Mouse (Mus musculus) liver, embryonic 12.5 days (tissue): ENCODE measurements around the gene Irf2bp1. TPM values are rescaled to one million over a fixed set of nuclear protein-coding genes. Genes with fewer than 3 reads are reported as not detected.
A peak's percentile ranks its signal among the peaks of the same experiment; 100 is the strongest.

Experiments used
- ATAC-seq: fragments of 200-750 bp; cut with Nextera tagmentation; 2 replicates; pipeline ENCODE4 v1.8.0; 2017; ENCODE audit warnings: moderate number of reproducible peaks, mild to moderate bottlenecking, moderate library complexity
- H3K27ac ChIP-seq: fragments of 300-500 bp; sonication (generic); 2 replicates; pipeline ENCODE4 v1.5.1; 2016; ENCODE audit warnings: mild to moderate bottlenecking
- H3K27me3 ChIP-seq: fragments of 300-500 bp; sonication (generic); replicated peaks from 2 replicates; pipeline ENCODE4 v1.6.1; 2016; ENCODE audit warnings: mild to moderate bottlenecking, moderate library complexity
- H3K36me3 ChIP-seq: fragments of 300-500 bp; sonication (generic); 2 replicates; pipeline ENCODE4 v1.6.1; 2016; ENCODE audit warnings: mild to moderate bottlenecking, moderate library complexity
- H3K4me1 ChIP-seq: fragments of 300-500 bp; sonication (generic); 2 replicates; pipeline ENCODE4 v1.6.1; 2016
- H3K4me2 ChIP-seq: fragments of 300-500 bp; sonication (generic); 2 replicates; pipeline ENCODE4 v1.6.1; 2016; ENCODE audit warnings: mild to moderate bottlenecking, moderate library complexity
- H3K4me3 ChIP-seq: fragments of 300-500 bp; sonication (generic); 2 replicates; pipeline ENCODE4 v1.5.1; 2016; ENCODE audit warnings: mild to moderate bottlenecking, moderate library complexity
- H3K9ac ChIP-seq: fragments of 300-500 bp; sonication (generic); 2 replicates; pipeline ENCODE4 v1.6.1; 2016; ENCODE audit warnings: mild to moderate bottlenecking, moderate library complexity
- H3K9me3 ChIP-seq: fragments of 300-500 bp; sonication (generic); replicated peaks from 2 replicates; pipeline ENCODE4 v1.6.1; 2016; ENCODE audit warnings: mild to moderate bottlenecking, moderate library complexity
- WGBS: fragments of 180-500 bp; shearing (Covaris S2); methylation state at CpG from one replicate; pipeline ENCODE4 v1.1.7; 2016; ENCODE audit not compliant: insufficient replicate concordance; 5-methylcytosine and 5-hydroxymethylcytosine counted together
- polyA plus RNA-seq: library from polyadenylated mRNA; unstranded; fragments of >200 nt; fragmentation: Nextera tagmentation; extraction: Ambion mirVana; gene quantifications from 2 replicates; pipeline ENCODE4 v1.2.1, GENCODE M21; 2016

Irf2bp1 gene
- polyA plus RNA-seq, 1 experiment from 2014 or later = 20.1 TPM

DNA sequence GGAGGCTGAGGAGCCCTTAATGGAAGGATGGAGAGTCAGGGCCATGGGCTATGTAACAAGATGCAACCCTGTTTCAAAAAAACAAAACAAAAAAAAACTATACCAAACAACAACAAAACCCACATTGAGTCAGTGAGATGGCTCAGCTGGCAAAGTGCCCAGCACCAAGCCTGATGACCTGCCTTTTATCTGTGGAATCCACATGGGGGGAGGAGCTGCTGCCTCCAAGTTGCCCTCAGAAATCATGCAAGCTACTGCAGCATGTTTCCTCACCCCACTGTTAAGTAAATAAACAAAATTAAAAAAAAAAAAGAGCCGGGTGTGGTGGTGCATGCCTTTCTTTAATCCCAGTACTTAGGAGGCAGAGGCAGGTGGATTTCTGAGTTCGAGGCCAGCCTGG is 17.3 kb upstream of the Irf2bp1 start:
- H3K4me1 ChIP-seq = peaks cover 13% of the 10 kb centered on the region
- no peaks in the 10 kb centered on the region for H3K36me3 ChIP-seq
- H3K27ac ChIP-seq = no peak overlapping the region
- no peak for ATAC-seq
- H3K9me3 ChIP-seq = no peaks in the 10 kb centered on the region
- H3K27me3 ChIP-seq = peaks cover 46% of the 10 kb centered on the region
- WGBS = 50% methylated on average over 2 of the region's 2 CpGs
- no peak overlapping the region for H3K9ac ChIP-seq
- no peak overlapping the region for H3K4me2 ChIP-seq
- no peak overlapping the region for H3K4me3 ChIP-seq

DNA sequence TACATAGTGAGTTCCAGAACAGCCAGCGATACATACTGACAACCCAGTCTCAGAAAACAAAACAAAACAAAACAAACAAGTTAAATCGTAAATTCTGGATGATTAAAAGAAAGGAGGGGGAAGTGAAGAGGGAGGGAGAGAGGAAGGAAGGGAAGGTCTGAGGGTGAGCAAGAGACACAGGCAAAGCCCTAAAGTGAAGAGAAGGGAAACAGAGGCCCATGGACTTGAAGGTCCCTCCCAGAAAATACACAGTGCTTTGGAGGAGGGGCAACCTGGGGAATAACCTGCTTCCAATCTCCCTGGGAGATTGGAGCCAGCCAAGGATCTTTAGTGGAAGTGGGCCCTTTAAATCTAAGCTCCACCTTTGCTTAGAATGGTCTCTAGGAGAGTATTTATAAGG is 16.7 kb upstream of the Irf2bp1 start, which contains the start of gene Nanos2:
Gene Nanos2 (plus strand): TSS at position 301 of the 400 bp plus-strand sequence.
- Histone ChIP-seq H3K4me2 (no peak within 1 kb of the TSS), H3K9ac (no peak within 1 kb of the TSS), H3K9me3 (no peaks in the 10 kb centered on the region), H3K4me1 (peaks cover 19% of the 10 kb centered on the region), H3K27ac (no peak within 1 kb of the TSS), H3K36me3 (no peaks in the 10 kb centered on the region), H3K4me3 (no peak within 1 kb of the TSS), H3K27me3 (peaks cover 52% of the 10 kb centered on the region)
- WGBS = 53% methylated on average over 2 of the region's 2 CpGs
- ATAC-seq = no peak

DNA sequence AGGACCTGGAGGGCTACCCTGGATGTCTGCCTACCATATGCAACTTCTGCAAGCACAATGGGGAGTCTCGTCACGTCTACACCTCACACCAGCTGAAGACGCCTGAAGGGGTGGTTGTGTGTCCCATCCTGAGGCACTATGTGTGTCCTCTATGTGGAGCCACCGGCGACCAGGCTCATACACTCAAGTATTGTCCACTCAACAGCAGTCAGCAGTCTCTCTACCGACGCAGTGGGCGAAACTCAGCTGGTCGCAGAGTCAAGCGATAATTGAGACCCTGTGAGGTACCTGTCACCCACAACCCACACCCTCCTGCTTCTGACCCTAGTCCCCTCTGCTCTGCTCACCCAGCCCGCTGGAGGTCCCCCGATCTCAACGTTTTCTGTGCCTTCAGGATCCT is 16.1 kb upstream of the Irf2bp1 start:
- Histone ChIP-seq H3K4me2 (no peak overlapping the region), H3K9me3 (no peaks in the 10 kb centered on the region), H3K4me1 (peaks cover 23% of the 10 kb centered on the region), H3K9ac (no peak overlapping the region), H3K36me3 (no peaks in the 10 kb centered on the region), H3K27ac (no peak overlapping the region), H3K4me3 (no peak overlapping the region), H3K27me3 (peaks cover 58% of the 10 kb centered on the region)
- WGBS = 52% methylated on average over 13 of the region's 13 CpGs
- no peak for ATAC-seq

DNA sequence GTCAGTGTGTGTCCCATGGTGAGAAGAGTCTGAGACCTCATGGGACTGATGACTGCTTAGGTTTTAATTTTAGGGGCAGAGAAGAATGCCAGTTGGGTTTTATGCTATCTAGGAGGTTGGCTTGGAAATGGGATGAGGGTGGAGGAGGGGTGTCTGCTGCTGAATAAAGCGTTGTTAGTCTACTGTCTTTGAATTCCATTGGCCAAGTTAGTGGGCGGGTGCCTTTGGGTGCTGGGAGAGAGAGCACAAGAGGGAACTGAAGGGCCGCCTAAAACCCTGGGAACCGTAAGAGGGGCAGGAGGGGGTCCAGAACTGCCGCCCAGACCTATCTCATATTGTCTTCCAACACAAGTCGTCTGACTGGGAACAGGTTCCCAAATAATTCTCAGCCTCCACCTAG is 15.1 kb upstream of the Irf2bp1 start:
- Histone ChIP-seq H3K4me3 (no peak overlapping the region), H3K36me3 (no peaks in the 10 kb centered on the region), H3K27ac (no peak overlapping the region), H3K4me2 (no peak overlapping the region), H3K9me3 (no peaks in the 10 kb centered on the region), H3K27me3 (peaks cover 69% of the 10 kb centered on the region), H3K4me1 (peaks cover 23% of the 10 kb centered on the region), H3K9ac (no peak overlapping the region)
- no peak for ATAC-seq
- 44% methylated on average over 6 of the region's 6 CpGs for WGBS

DNA sequence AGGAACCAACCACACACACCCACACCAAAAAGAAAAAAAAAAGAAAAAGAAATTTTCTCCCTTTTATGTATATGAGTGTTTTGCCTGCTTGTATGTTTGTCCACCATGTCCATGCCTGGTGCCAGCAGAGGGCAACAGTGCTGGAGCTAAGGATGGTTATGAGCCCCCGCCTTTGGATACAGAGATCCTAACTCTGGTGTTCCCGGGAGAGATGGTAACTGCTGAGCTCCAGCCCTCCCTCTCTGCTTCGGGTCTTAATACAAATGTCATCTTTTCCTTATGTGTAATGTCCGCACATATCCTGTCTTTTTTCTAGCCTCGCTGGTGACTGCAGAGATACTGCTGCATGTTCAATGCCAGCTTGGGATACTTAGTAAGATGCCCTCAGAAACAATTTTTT is 13.8 kb upstream of the Irf2bp1 start:
- Histone ChIP-seq H3K4me1 (peaks cover 23% of the 10 kb centered on the region), H3K9me3 (no peaks in the 10 kb centered on the region), H3K4me2 (peak overlapping the region; percentile 78), H3K9ac (no peak overlapping the region), H3K4me3 (peak overlapping the region; percentile 52; the same call in 1 of the 2 replicates), H3K27ac (no peak overlapping the region), H3K36me3 (no peaks in the 10 kb centered on the region; the same call in 1 of the 2 replicates), H3K27me3 (peaks cover 76% of the 10 kb centered on the region)
- 15% methylated on average over 5 of the region's 5 CpGs for WGBS
- ATAC-seq = no peak

DNA sequence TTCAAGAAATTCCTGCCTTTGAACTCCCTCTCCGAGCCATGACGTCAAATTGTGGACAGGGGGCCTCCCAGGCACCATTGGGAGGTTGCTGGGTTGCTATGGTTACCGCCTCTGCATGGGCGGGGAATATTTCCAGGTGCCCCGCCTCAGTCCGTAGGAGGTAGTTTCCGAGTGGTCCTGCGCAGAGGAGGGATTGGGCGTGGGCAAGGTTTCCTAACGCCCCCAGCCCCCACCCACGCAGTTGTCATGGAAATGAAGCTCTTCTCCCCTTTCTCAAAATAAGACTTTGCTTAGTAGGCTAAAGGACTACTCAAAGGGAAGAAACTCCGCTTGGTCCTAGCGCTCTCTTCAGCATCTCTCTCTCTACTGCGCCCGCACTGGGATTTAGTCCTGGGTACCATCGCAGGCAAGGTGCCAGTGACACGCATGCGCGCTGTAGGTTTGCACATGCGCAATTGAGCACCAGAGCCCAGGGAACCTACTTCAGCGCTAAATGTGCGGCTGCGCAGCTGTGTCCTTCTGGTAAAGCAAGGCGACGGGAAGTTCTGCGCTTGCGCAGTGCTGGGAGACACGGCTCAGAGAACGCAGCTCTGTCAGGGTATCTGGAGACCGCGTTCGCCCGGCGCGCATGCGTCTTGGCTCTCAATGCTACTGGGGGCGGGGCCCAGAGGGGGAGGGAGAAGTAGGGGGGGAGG is 13.1 kb upstream of the Irf2bp1 start, which contains the start of gene Mypop:
Gene Mypop (plus strand): TSS at position 645 of the 695 bp plus-strand sequence.
- Histone ChIP-seq H3K27ac (no peak within 1 kb of the TSS), H3K4me3 (peak within 1 kb of the TSS; percentile 52), H3K4me1 (peaks cover 23% of the 10 kb centered on the region), H3K4me2 (peak within 1 kb of the TSS; percentile 78), H3K36me3 (no peaks in the 10 kb centered on the region; the same call in 1 of the 2 replicates), H3K9ac (peak within 1 kb of the TSS; percentile 28; the same call in 1 of the 2 replicates), H3K9me3 (no peaks in the 10 kb centered on the region), H3K27me3 (peaks cover 76% of the 10 kb centered on the region)
- peak; percentile 89 for ATAC-seq
- under 1% methylated on average over 37 of the region's 37 CpGs for WGBS

DNA sequence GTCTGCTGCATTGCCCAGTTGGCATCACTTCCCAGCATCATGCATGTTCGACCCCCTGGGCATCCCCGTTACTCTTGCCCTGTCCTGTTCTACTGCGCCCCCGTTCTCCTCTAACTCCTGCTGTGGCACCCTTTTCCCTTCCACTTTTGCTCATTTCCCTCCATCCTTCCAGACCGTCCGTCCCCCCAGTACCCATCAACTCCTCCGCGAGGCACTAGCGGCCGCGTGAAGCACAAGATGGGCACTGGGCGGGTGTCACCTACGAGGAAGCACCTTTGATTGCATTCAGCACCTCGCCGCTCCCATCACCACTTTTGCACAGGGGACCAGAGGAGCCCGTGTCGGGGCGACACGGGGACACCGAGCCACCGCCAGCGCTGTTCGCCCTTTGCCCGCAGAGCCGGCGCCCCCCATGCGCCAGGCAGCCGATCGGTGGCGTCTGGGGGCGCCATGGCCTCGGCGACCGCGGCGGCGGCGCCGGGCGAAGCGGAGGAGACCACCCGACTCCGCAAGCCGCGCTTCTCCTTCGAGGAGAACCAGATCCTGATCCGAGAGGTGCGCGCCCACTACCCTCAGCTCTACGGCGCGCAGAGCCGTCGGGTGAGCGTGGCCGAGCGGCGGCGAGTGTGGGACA is 12.1 kb upstream of the Irf2bp1 start:
- H3K9ac ChIP-seq = 0 out of 2 replicates have a peak overlapping the region, but pooled peaks have one; percentile 28
- ATAC-seq = no peak
- no peak overlapping the region for H3K27ac ChIP-seq
- peaks cover 5% of the 10 kb centered on the region; the same call in 1 of the 2 replicates for H3K36me3 ChIP-seq
- H3K4me3 ChIP-seq = peak overlapping the region; percentile 52
- peaks cover 23% of the 10 kb centered on the region for H3K4me1 ChIP-seq
- H3K9me3 ChIP-seq = no peaks in the 10 kb centered on the region
- H3K27me3 ChIP-seq = peaks cover 76% of the 10 kb centered on the region
- H3K4me2 ChIP-seq = peak overlapping the region; percentile 78
- 2% methylated on average over 59 of the region's 59 CpGs for WGBS

DNA sequence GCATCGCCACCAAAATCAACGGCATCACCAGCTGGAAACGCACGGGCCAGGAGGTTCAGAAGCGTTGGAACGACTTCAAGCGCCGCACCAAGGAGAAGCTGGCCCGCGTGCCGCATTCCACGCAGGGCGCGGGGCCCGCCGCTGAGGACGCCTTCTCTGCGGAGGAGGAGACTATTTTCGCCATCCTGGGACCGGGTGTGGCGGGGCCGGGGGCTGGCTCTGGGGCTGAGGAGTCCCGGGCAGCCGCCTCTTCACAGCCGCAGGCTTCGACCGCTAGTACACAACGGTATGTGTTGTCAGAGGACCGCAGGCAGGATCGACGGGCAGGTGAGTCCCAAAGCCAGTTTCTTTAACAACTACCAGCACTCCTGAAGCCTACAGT is 11.6 kb upstream of the Irf2bp1 start:
- ATAC-seq = no peak
- H3K27ac ChIP-seq = no peak overlapping the region
- H3K9ac ChIP-seq = 0 out of 2 replicates have a peak overlapping the region, but pooled peaks have one; percentile 28
- H3K4me1 ChIP-seq = peaks cover 23% of the 10 kb centered on the region
- peaks cover 72% of the 10 kb centered on the region for H3K27me3 ChIP-seq
- H3K4me2 ChIP-seq = peak overlapping the region; percentile 78
- H3K9me3 ChIP-seq = no peaks in the 10 kb centered on the region
- H3K36me3 ChIP-seq = peaks cover 7% of the 10 kb centered on the region
- 1% methylated on average over 30 of the region's 31 CpGs for WGBS
- H3K4me3 ChIP-seq = peak overlapping the region; percentile 52

DNA sequence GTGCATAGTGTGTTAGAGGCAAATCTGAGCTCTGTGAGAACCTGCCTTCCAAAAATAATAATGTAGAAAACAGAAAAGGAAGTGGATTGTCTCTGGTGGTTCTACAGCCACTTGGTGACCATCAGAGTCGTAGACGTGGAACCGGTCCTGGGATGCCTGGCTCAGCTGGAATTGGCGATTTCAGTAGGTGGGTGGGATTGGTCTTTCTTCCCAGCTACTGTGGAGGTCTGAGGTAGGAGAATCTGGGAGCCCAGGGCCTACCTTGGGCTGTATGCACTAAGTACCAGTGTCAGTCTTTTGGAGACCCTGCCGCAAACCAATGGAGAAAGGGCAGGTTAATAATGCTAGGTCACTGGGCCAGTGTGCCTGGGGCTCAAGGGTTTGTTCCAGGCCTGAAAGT is 10.8 kb upstream of the Irf2bp1 start:
- H3K27me3 ChIP-seq = peaks cover 65% of the 10 kb centered on the region
- peaks cover 23% of the 10 kb centered on the region for H3K4me1 ChIP-seq
- no peaks in the 10 kb centered on the region for H3K9me3 ChIP-seq
- ATAC-seq = no peak
- no peak overlapping the region for H3K9ac ChIP-seq
- H3K27ac ChIP-seq = no peak overlapping the region
- WGBS = 74% methylated on average over 5 of the region's 5 CpGs
- peaks cover 12% of the 10 kb centered on the region for H3K36me3 ChIP-seq
- H3K4me3 ChIP-seq = no peak overlapping the region
- H3K4me2 ChIP-seq = no peak overlapping the region

DNA sequence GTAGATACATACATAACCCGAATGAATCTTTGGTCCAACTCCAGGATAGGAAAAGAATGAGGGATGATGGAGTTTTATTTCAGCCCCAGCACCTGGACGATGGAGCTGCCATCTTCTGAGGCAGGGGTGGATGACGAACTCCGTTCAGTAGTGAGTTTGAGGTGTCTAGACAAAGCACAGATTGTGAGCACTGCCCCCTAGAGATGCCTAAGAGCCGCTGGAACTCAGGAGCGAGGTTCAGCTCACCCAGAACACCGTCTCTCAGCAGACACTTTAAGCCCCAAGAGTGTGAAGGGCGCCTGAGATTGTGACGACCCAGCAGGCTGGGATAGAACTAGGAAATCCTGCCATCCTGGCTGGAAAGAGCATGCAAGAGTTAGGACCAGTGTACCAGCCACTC is 5.0 kb upstream of the Irf2bp1 start:
- H3K4me1 ChIP-seq = peaks cover 36% of the 10 kb centered on the region
- H3K27ac ChIP-seq = no peak overlapping the region
- peaks cover 12% of the 10 kb centered on the region for H3K36me3 ChIP-seq
- peaks cover 7% of the 10 kb centered on the region for H3K27me3 ChIP-seq
- H3K9me3 ChIP-seq = no peaks in the 10 kb centered on the region
- H3K9ac ChIP-seq = no peak overlapping the region
- WGBS = 61% methylated on average over 9 of the region's 9 CpGs
- H3K4me2 ChIP-seq = no peak overlapping the region
- no peak for ATAC-seq
- H3K4me3 ChIP-seq = no peak overlapping the region

DNA sequence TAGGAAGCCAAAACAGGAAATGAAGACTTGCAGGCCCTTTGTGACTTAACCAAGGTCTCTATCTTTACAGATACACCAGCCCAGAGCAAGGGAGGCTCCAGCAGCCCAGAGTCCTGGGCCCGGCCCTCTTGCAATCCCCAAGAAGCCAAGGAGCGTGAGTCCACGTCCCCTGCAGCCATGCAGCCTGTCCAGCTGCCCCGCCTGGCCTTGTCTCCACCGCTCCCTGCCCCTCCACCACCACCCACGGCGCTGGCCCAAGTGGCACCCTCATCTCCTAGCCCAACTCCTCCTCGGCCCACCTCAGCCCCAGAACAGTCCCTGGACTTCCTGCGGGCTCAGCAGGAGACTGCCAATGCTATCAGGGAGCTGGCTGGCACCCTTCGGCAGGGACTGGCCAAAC is 3.4 kb upstream of the Irf2bp1 start:
- no peak for ATAC-seq

DNA sequence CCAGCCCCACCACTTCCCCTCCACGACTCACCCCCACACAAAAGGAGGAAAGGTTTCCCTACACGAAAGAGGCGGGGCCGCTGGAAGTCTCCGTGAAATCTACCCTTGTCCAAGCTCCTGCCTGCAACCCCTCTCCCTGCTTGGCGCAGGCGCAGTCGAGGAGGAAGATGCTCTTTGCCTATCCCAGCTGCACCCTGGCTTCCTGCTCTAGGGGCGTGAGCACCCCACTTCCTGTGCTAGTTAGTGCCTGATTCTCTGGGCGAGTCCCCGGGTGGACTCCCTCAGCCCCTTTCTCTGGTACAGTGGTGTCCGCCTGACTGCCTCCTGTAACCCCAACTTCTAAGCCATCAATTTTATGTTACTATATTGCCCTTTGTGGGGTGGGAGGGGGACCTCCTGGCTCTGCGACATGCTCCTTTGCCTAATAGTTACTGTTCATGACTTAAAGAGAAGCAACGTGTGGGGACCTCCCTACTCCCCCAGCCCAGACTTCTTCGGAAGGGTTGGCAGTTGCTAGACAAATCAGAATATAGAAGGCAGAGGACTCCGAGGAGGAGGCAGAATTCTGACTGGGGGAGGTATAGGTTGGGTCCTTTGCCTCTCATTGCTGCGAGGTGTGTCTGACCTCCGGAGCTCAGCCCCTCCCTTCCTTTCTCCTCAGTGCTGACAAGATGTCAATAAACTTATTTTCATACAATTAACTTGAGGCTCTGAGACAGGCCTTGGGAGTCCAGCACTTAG is 2.6 kb upstream of the Irf2bp1 start:
- H3K4me2 ChIP-seq = peak overlapping the region; percentile 99
- H3K27me3 ChIP-seq = no peaks in the 10 kb centered on the region
- peak overlapping the region; percentile 55 for H3K4me3 ChIP-seq
- no peak for ATAC-seq
- WGBS = 17% methylated on average over 18 of the region's 18 CpGs
- peak overlapping the region; percentile 86 for H3K27ac ChIP-seq
- peak overlapping the region; percentile 64 for H3K9ac ChIP-seq
- no peaks in the 10 kb centered on the region for H3K9me3 ChIP-seq
- peaks cover 26% of the 10 kb centered on the region for H3K36me3 ChIP-seq
- H3K4me1 ChIP-seq = peaks cover 57% of the 10 kb centered on the region

More for the DNA sequence above, 3.4 kb upstream of the Irf2bp1 start:
- peaks cover 19% of the 10 kb centered on the region for H3K36me3 ChIP-seq
- no peaks in the 10 kb centered on the region for H3K9me3 ChIP-seq
- WGBS = 19% methylated on average over 10 of the region's 10 CpGs
- peak overlapping the region; percentile 55 for H3K4me3 ChIP-seq
- no peaks in the 10 kb centered on the region for H3K27me3 ChIP-seq
- H3K27ac ChIP-seq = peak overlapping the region; percentile 86
- peak overlapping the region; percentile 99 for H3K4me2 ChIP-seq
- peaks cover 49% of the 10 kb centered on the region for H3K4me1 ChIP-seq
- peak overlapping the region; percentile 64 for H3K9ac ChIP-seq
